17 mouse cellular contexts compared by ENCODE assay signal in the genomic region with DNA sequence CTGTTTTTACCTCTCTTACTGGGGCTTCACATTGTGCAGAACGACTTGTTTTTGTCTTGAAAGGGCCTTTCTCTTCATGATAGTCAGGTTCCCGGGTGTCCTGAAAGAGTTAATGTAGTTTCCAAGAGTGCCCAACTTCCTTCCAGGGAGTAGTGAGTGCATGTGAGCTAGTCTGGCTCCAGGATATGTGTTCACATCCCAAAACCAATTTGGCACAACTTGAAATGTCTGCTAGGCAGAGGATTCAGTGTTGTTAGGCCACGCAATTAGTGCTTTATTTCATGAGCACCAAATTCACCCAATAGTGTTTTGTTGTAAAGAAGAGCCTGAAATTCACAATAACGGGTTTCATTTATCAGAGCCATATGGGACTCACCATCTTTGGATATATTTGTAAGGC.
"Had no signal": no experiment of that assay in that cellular context is flagged by ENCODE, and none has a peak within 500 bp of the region (broad histone marks: within the 10 kb centered on the region; RNA-seq: fewer than 3 reads in every experiment).

No protein-coding gene starts in this region.

- DNase-seq: kidney, adult 18-20 months; kidney, adult 9 months; kidney, postnatal 14 days; kidney, postnatal 4 days; layer of hippocampus, postnatal 36 days; liver, postnatal 0 days; lung, embryonic 14.5 days; right cerebral cortex, postnatal 4 days; thymus, adult 2 months; thymus, postnatal 25 days had no signal

- H3K4me1 ChIP-seq: midbrain, embryonic 12.5 days had no signal

- H3K4me2 ChIP-seq: lung, embryonic 14.5 days; midbrain, embryonic 12.5 days had no signal

- H3K36me3 ChIP-seq: midbrain, embryonic 12.5 days had no signal

- ATAC-seq: liver, postnatal 0 days; lung, postnatal 0 days; midbrain, embryonic 16.5 days had no signal

- H3K27me3 ChIP-seq: midbrain, embryonic 12.5 days had no signal

- H3K9ac ChIP-seq: liver, embryonic 14.5 days; liver, postnatal 0 days; lung, embryonic 14.5 days; midbrain, embryonic 12.5 days had no signal

- H3K27ac ChIP-seq: left cerebral cortex, adult 2 months; liver, embryonic 14.5 days; macrophage; midbrain, embryonic 12.5 days; stomach, postnatal 0 days had no signal

- H3K9me3 ChIP-seq: midbrain, embryonic 12.5 days had no signal

- H3K4me3 ChIP-seq: left cerebral cortex, adult 2 months; midbrain, embryonic 12.5 days had no signal
